Mouse (Mus musculus) ES-Bruce4 (cell line): Measurements from ENCODE around the gene Pakap.

Experiments
- CTCF ChIP-seq: IDR thresholded peaks from one replicate; pipeline ENCODE4 v1.8.1; 2011; ENCODE audit warnings: low read depth, low read length
- POLR2A ChIP-seq: IDR thresholded peaks from one replicate; pipeline ENCODE4 v1.8.1; 2011; ENCODE audit warnings: low read length; ENCODE audit not compliant: insufficient read depth

DNA sequence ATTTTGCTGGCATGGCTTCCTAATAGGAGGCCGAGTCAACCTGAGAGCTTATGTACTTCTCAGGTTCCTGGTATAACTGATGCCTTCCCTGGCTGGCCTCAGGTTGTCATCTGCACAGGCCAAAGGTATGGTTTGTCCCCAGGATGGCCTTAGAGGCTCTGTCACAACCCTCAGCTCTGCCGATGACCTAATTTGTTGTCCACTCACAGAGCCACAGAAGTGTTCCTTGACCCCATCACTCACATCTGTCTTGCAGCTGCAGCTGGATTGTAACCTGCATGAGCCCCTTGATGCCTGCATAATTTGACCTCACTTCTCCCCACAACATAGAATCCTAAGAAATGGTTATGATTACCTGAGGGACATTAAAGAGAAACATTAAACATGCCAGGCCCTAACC, 56.8 kb downstream of the Pakap start:
- TF ChIP-seq POLR2A: no peak
- no peak for TF ChIP-seq CTCF
